Mouse (Mus musculus) liver, embryonic 11.5 days (tissue): ENCODE measurements at regions not wholly inside any gene's neighbourhood (a gene's known extent, or its start where the extent isn't known, plus 50 kb on each side); places are given as distances from the start of the nearest gene placed in this dataset.

Experiments used
- ATAC-seq: fragments of 200-750 bp; cut with Nextera tagmentation; replicated peaks from 2 replicates; pipeline ENCODE4 v1.8.0; 2017; ENCODE audit warnings: moderate number of reproducible peaks, mild to moderate bottlenecking, moderate TSS enrichment, moderate library complexity; ENCODE audit not compliant: low FRiP score
- DNase-seq: peaks from one replicate; pipeline ENCODE4 v3.0.0-alpha.2; 2017; ENCODE audit warnings: low spot score
- H3K27ac ChIP-seq: fragments of 300-500 bp; sonication (generic); 2 replicates; pipeline ENCODE4 v1.5.1; 2014; ENCODE audit warnings: mild to moderate bottlenecking, low read depth, low read length, control low read depth
- H3K27me3 ChIP-seq: fragments of 300-500 bp; sonication (generic); replicated peaks from 2 replicates; pipeline ENCODE4 v1.6.1; 2014; ENCODE audit warnings: low read length, mixed read lengths; ENCODE audit not compliant: control insufficient read depth, insufficient read depth
- H3K36me3 ChIP-seq: fragments of 300-500 bp; sonication (generic); 2 replicates; pipeline ENCODE4 v1.6.1; 2014; ENCODE audit warnings: mild to moderate bottlenecking, low read length, moderate library complexity, mixed read lengths; ENCODE audit not compliant: control insufficient read depth, insufficient read depth
- H3K4me1 ChIP-seq: fragments of 300-500 bp; sonication (generic); replicated peaks from 2 replicates; pipeline ENCODE4 v1.6.1; 2014; ENCODE audit warnings: low read length, mixed read lengths; ENCODE audit not compliant: control insufficient read depth, insufficient read depth
- H3K4me2 ChIP-seq: fragments of 300-500 bp; sonication (generic); 2 replicates; pipeline ENCODE4 v1.6.1; 2014; ENCODE audit warnings: mild to moderate bottlenecking, control low read depth, moderate library complexity
- H3K4me3 ChIP-seq: fragments of 300-500 bp; sonication (generic); 2 replicates; pipeline ENCODE4 v1.5.1; 2014; ENCODE audit warnings: low read depth, low read length, control low read depth
- H3K9ac ChIP-seq: fragments of 300-500 bp; sonication (generic); 2 replicates; pipeline ENCODE4 v1.6.1; 2014; ENCODE audit warnings: low read depth, low read length, control low read depth
- H3K9me3 ChIP-seq: fragments of 300-500 bp; sonication (generic); 2 replicates; pipeline ENCODE4 v1.6.1; 2016; ENCODE audit warnings: low read length, inconsistent platforms, mixed read lengths; ENCODE audit not compliant: control insufficient read depth
- WGBS: fragments of 180-500 bp; shearing (Covaris S2); extraction: QIAGEN DNeasy Blood & Tissue Kit; methylation state at CpG from one replicate; pipeline ENCODE4 v1.1.7; 2014; 5-methylcytosine and 5-hydroxymethylcytosine counted together

DNA sequence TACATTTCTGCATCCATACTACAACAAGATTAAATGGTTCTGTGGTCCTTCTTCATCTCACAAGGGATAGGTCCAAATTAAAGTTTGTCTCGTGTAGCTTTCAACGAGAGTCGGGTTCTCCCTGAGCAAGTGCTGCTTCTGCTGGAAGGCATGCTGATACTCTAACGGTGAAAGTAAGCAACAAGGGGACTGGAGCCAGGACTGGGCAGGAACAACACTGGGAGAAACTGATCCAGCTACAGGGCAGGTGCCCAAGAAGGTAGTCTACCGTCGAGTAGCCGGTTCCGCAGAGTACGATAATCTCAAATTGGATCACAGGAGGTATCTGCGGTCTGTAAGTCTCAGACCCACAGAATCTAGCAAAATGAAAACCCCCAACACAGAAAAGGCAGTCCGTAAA, 74.2 kb upstream of the Atp2b1 start:
- H3K9me3 ChIP-seq: no peaks in the 10 kb centered on the region
- no peak overlapping the region for H3K4me3 ChIP-seq
- H3K27ac ChIP-seq: no peak overlapping the region
- no peak for ATAC-seq
- no peak overlapping the region for H3K9ac ChIP-seq
- no peaks in the 10 kb centered on the region for H3K27me3 ChIP-seq
- H3K36me3 ChIP-seq: no peaks in the 10 kb centered on the region
- H3K4me1 ChIP-seq: no peaks in the 10 kb centered on the region; the same call in 1 of the 2 replicates
- H3K4me2 ChIP-seq: no peak overlapping the region
- no peak for DNase-seq
- 96% methylated on average over 11 of the region's 11 CpGs for WGBS

DNA sequence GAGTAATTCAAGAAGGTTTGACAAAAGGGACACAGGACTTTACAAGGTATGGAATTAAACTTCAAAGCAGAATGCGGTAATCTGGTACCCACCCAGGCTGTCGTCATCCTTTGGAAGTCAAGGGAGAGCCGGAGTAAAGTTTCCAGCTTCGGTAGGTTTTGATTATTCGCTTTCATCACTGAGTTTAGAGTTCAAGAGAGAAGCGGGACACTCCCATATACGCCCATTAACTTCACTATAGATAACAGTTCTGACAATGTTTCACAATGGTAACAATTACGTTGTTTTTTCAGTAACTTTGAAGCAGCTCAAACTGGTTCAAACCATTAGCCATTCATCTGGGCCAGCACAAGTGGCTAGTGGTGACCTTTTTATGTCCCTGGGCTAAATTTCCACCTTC, 73.8 kb upstream of the Atp2b1 start:
- Histone ChIP-seq H3K4me1 (no peaks in the 10 kb centered on the region; the same call in 1 of the 2 replicates), H3K9me3 (no peaks in the 10 kb centered on the region), H3K36me3 (no peaks in the 10 kb centered on the region), H3K9ac (no peak overlapping the region), H3K27ac (no peak overlapping the region), H3K4me2 (no peak overlapping the region), H3K27me3 (no peaks in the 10 kb centered on the region), H3K4me3 (no peak overlapping the region)
- WGBS: 84% methylated on average over 8 of the region's 8 CpGs
- ATAC-seq (no peak), DNase-seq (no peak)

DNA sequence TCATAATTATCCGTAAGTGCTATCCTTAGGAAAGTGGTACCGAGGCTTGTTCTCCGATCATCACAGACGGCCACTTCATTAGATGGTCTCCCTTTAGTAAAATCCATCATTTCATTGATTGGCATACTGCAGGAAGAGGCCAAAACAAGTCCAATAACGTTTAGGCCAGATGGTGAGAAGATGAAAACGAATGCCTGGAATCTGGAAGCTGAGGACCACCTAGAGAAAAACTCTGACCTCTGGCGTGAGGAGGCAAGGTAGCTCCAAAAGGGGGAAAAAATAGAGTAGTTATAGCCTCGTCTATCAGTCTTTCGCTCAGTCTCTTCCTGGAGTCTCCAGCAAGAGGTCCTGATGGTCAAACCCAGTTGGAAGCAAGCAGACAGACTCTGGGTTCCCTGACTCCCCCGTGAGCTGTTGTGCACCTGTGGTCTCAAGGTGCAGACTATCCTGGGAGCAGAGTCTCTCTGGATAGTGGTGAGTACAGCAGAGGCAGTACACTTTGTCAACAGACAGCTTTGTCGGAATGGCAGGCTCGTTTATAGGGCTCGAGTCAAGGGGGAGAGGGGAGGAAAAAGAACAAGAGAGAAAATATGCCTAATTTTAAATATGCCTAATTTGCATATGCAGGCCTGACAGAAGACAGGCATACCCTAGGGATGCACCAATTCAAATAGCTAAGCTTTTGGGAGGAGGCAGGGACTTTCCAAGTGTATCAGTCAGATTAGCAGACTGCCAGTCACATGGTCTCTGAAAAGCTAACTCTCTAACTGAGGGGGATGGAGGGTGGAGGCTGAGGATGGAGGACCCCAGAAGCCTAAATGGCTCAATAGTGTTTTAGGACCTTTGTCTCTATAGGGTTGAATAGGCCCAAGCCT, 73.0 kb upstream of the Atp2b1 start:
- H3K27me3 ChIP-seq: no peaks in the 10 kb centered on the region
- H3K4me3 ChIP-seq: no peak overlapping the region
- no peaks in the 10 kb centered on the region for H3K36me3 ChIP-seq
- 83% methylated on average over 13 of the region's 13 CpGs for WGBS
- no peak overlapping the region for H3K4me2 ChIP-seq
- no peaks in the 10 kb centered on the region for H3K9me3 ChIP-seq
- H3K4me1 ChIP-seq: no peaks in the 10 kb centered on the region; the same call in 1 of the 2 replicates
- no peak for DNase-seq
- no peak overlapping the region for H3K27ac ChIP-seq
- ATAC-seq: 0 out of 2 replicates have a peak, but pooled peaks have one; percentile 28
- H3K9ac ChIP-seq: no peak overlapping the region

DNA sequence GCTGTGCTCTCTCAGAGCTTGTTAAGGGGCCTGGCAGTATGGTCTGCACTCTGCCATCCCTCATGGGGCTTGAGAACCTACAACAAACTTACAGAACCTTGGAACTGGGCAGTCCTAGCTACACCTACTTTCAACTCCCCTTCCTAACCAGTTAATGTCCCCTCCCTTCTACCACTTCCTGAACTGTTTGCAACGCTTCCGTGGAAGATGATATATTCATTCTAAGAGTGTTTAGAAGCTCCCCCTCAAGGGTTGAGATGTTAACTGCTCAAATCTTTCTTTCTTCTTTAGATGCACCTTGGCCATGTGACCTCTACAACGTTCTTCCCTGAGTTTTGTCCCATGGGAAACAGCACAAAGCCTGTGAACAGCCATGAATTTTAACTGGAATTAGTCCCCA, 72.3 kb upstream of the Atp2b1 start:
- DNase-seq: no peak
- Histone ChIP-seq H3K4me1 (no peaks in the 10 kb centered on the region; the same call in 1 of the 2 replicates), H3K27me3 (no peaks in the 10 kb centered on the region), H3K27ac (no peak overlapping the region), H3K4me2 (no peak overlapping the region), H3K9me3 (no peaks in the 10 kb centered on the region), H3K36me3 (no peaks in the 10 kb centered on the region), H3K4me3 (no peak overlapping the region), H3K9ac (no peak overlapping the region)
- 0 out of 2 replicates have a peak, but pooled peaks have one; percentile 14 for ATAC-seq
- 67% methylated on average over 3 of the region's 3 CpGs for WGBS

DNA sequence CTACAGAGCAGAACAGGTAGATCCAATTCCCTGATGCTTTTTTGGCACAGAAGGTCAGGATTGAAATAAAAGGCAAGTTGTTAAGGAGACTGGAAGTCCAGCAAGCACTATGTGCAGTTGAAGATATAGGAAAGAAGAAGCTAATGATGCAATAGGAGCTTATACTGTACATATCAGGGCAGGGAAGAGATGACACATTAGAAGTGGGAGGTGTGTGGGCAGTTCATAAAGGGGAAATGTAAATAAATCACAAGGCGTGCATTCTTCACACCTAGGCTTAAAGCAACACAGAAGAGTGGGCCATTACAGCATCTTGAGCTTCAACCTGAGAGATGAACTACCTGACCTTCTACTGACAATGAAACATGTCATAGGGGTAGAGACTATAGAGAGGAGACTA, 71.5 kb upstream of the Atp2b1 start:
- 89% methylated on average over 1 of the region's 1 CpGs for WGBS
- H3K36me3 ChIP-seq: no peaks in the 10 kb centered on the region
- no peaks in the 10 kb centered on the region; the same call in 1 of the 2 replicates for H3K4me1 ChIP-seq
- DNase-seq (no peak), ATAC-seq (no peak)
- no peak overlapping the region for H3K9ac ChIP-seq
- no peaks in the 10 kb centered on the region for H3K9me3 ChIP-seq
- no peaks in the 10 kb centered on the region for H3K27me3 ChIP-seq
- H3K4me3 ChIP-seq: no peak overlapping the region
- H3K27ac ChIP-seq: no peak overlapping the region
- H3K4me2 ChIP-seq: no peak overlapping the region

DNA sequence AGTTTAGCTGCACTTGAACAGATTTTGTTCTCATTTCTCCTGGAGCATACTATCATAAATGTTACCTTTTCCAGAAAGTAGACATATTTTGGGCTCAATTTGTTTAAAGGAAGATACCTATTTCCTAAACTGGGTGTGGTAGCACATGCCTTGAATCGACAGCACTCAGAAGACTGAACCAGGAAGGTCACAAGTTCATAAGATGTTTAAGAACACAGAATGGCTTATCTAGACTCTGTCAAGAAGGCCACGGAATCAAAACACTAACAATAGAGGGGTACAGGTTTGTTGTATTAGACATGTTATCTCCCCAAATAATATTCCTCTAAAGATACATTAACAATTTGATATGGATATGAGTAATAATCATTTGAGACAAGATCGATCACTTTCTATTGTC, 64.4 kb upstream of the Atp2b1 start:
- H3K9ac ChIP-seq: no peak overlapping the region
- no peak overlapping the region for H3K4me3 ChIP-seq
- 76% methylated on average over 3 of the region's 3 CpGs for WGBS
- DNase-seq (no peak), ATAC-seq (no peak)
- no peak overlapping the region for H3K27ac ChIP-seq
- H3K4me2 ChIP-seq: no peak overlapping the region
- no peaks in the 10 kb centered on the region for H3K4me1 ChIP-seq
- H3K36me3 ChIP-seq: no peaks in the 10 kb centered on the region
- H3K9me3 ChIP-seq: no peaks in the 10 kb centered on the region
- no peaks in the 10 kb centered on the region for H3K27me3 ChIP-seq

DNA sequence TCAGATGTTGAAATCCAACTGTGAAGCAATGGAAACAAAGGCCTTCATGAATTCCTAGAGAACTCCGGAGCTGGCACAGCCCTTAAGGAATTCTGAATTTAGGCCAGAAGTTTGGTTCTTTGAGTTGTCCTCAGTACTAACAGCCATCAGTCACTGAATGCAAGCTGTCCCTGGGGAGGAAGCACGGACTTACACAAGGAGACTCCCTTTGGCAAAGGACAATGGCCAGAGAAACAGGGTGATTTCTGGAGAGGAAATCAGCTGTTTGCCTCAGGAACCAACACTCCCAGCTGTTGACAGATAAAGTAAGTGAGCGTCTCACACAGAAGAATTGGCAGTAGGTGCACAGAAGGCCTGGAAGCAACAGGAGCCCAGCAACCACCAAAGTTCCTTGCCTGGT, 56.8 kb upstream of the Atp2b1 start:
- Histone ChIP-seq H3K9ac (no peak overlapping the region), H3K27me3 (no peaks in the 10 kb centered on the region), H3K27ac (no peak overlapping the region), H3K4me3 (no peak overlapping the region), H3K9me3 (no peaks in the 10 kb centered on the region), H3K4me1 (no peaks in the 10 kb centered on the region; the same call in 1 of the 2 replicates), H3K4me2 (no peak overlapping the region), H3K36me3 (no peaks in the 10 kb centered on the region)
- ATAC-seq (no peak), DNase-seq (no peak)
- 46% methylated on average over 3 of the region's 3 CpGs for WGBS

DNA sequence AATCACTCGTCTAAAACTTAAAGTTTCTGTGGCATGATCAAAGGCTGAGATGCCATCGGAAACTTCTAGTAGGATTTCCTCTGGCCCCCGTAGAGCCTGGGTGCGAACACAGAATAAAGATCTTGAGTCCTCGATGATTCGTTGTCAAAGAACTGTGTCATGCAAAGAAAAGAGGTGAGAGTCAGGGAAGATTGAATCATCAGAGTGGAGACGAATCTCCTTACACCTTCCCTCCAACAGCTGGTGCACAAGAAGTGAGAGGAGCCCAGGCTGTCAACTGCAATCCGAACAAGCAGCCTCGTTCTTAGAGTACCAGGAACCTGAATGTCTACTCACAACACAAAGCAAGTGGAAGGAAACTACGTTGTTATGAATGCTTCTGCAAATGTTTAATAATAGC, 52.7 kb upstream of the Atp2b1 start:
- H3K27me3 ChIP-seq: no peaks in the 10 kb centered on the region
- DNase-seq: no peak
- no peaks in the 10 kb centered on the region for H3K9me3 ChIP-seq
- no peak overlapping the region for H3K9ac ChIP-seq
- no peak for ATAC-seq
- no peaks in the 10 kb centered on the region for H3K36me3 ChIP-seq
- H3K4me3 ChIP-seq: no peak overlapping the region
- WGBS: 84% methylated on average over 10 of the region's 10 CpGs
- no peak overlapping the region for H3K27ac ChIP-seq
- no peaks in the 10 kb centered on the region; the same call in 1 of the 2 replicates for H3K4me1 ChIP-seq
- H3K4me2 ChIP-seq: no peak overlapping the region

DNA sequence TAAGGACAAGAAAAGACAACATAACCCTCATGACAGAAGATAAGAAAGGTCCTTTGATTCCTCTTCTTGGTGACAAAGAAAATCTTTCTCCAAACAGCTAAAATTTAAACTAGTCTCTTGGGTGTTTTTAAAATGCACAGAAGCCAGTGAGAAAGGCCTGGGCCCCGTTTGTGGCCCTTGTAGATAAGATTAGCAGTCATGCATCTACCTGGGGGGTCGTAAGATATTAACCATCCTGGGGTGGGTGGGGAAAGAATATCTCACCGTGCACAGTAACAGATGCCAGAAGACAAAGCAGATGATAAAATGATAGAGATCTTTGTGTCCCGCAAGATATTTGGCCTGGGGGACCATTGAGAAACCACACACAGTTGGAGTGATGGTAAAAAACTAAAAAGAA, 51.5 kb upstream of the Atp2b1 start:
- H3K9ac ChIP-seq: no peak overlapping the region
- no peaks in the 10 kb centered on the region for H3K27me3 ChIP-seq
- DNase-seq (no peak), ATAC-seq (peak; percentile 85)
- 31% methylated on average over 4 of the region's 4 CpGs for WGBS
- no peaks in the 10 kb centered on the region; the same call in 1 of the 2 replicates for H3K4me1 ChIP-seq
- H3K36me3 ChIP-seq: no peaks in the 10 kb centered on the region
- H3K4me2 ChIP-seq: peak overlapping the region; percentile 12
- H3K27ac ChIP-seq: peak overlapping the region; percentile 21
- no peaks in the 10 kb centered on the region for H3K9me3 ChIP-seq
- no peak overlapping the region for H3K4me3 ChIP-seq
